Mouse (Mus musculus) ovary, postnatal 10 days (tissue): Measurements from ENCODE around the gene Catsper2.
"Not testable (repeated sequence)": the region's sequence is repeated elsewhere in the genome, so short reads cannot be mapped to it uniquely, and the experiment has no call there.

Source experiments
- DNase-seq: peaks from one replicate; pipeline ENCODE4 v3.0.0; 2022; ENCODE audit warnings: low spot score

Catsper2 gene

GRCm38 (mm10) chr2:121434854-121435253 is 21.3 kb upstream of the Catsper2 start:
- no peak for DNase-seq

GRCm38 (mm10) chr2:121425890-121426289 is 12.3 kb upstream of the Catsper2 start:
- no peak for DNase-seq

GRCm38 (mm10) chr2:121423166-121423565 is 9.6 kb upstream of the Catsper2 start:
- no peak for DNase-seq

GRCm38 (mm10) chr2:121418476-121418875 is 4.9 kb upstream of the Catsper2 start:
- DNase-seq: no peak

GRCm38 (mm10) chr2:121416356-121416755 is 2.8 kb upstream of the Catsper2 start:
- no peak for DNase-seq

- DNase-seq: no peak
Measured at GRCm38 (mm10) chr2:121415591-121415990, 2.0 kb upstream of the Catsper2 start.

GRCm38 (mm10) chr2:121415103-121415502 is 1.5 kb upstream of the Catsper2 start:
- DNase-seq: no peak

- DNase-seq: no peak
Measured at GRCm38 (mm10) chr2:121414139-121414685, 620 bp upstream of the Catsper2 start.

- peak; percentile 10 for DNase-seq
Measured at GRCm38 (mm10) chr2:121412843-121413386, 677 bp downstream of the Catsper2 start.

- DNase-seq: no peak
Measured at GRCm38 (mm10) chr2:121408160-121408559, 5.4 kb downstream of the Catsper2 start.

GRCm38 (mm10) chr2:121403296-121403695 is 10.3 kb downstream of the Catsper2 start:
- no peak for DNase-seq

GRCm38 (mm10) chr2:121396624-121397023 is 17.0 kb downstream of the Catsper2 start:
- peak; percentile 43 for DNase-seq

GRCm38 (mm10) chr2:121386961-121387575 is 26.5 kb downstream of the Catsper2 start, which contains the start of gene Strc:
Gene Strc, minus strand, starts transcription at chr2:121387168.
- not testable (repeated sequence) for DNase-seq

GRCm38 (mm10) chr2:121374766-121375165 is 38.8 kb downstream of the Catsper2 start:
- DNase-seq: no peak

- no peak for DNase-seq
Measured at GRCm38 (mm10) chr2:121372266-121372665, 41.3 kb downstream of the Catsper2 start.

- DNase-seq: no peak
Measured at GRCm38 (mm10) chr2:121370921-121371320, 42.7 kb downstream of the Catsper2 start.

- no peak for DNase-seq
Measured at GRCm38 (mm10) chr2:121368831-121369230, 44.8 kb downstream of the Catsper2 start.

- DNase-seq: no peak
Measured at GRCm38 (mm10) chr2:121363656-121364055, 49.9 kb downstream of the Catsper2 start.

GRCm38 (mm10) chr2:121359461-121359860 is 54.1 kb downstream of the Catsper2 start:
- no peak for DNase-seq

- peak; percentile 6 for DNase-seq
Measured at GRCm38 (mm10) chr2:121358381-121358780, 55.2 kb downstream of the Catsper2 start.

GRCm38 (mm10) chr2:121357961-121358360 is 55.6 kb downstream of the Catsper2 start:
- no peak for DNase-seq

GRCm38 (mm10) chr2:121357494-121357893 is 56.1 kb downstream of the Catsper2 start, which contains the start of gene Ckmt1:
Gene Ckmt1, plus strand, starts transcription at chr2:121357714.
- no peak for DNase-seq

- peak; percentile 90 for DNase-seq
Measured at GRCm38 (mm10) chr2:121354820-121355592, 58.6 kb downstream of the Catsper2 start, which contains the start of gene Ppip5k1. Gene Ppip5k1, minus strand, starts transcription at chr2:121355396.
